Mouse (Mus musculus): ENCODE results near the gene Pou6f2. TPM values are rescaled to one million over a fixed set of nuclear protein-coding genes. Genes with fewer than 3 reads are reported as not detected.

Gene Pou6f2
- not detected for polyA plus RNA-seq (2012; fragmentation: generic; extraction: Trizol)

DNA sequence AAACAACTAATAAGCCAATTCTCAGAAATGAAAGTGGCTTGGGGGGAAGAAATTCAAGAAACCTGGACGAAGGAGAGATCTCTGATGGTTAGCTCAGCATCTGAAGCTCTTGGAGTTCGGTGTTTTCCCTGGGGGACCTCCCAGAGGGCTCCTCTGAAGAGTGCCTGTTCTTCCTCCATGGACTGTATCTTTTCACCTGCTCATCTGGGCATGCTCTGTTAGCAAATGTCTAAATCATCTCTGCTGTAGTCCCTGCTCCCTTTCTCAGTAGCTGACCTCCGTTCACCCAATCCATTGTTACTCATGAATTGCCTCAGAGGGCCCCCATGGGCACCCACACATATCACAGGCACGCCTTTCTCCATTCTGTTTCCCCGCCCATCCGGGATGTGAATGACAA lies at the start of gene Pou6f2:
Gene Pou6f2 (minus strand): TSS at position 101 of the 400 bp plus-strand sequence.
- TF ChIP-seq REST (IDR thresholded peaks at IDR 0.05; ENCODE audit: insufficient read depth, insufficient read length), result no peak
- TF ChIP-seq MYOD1 (IDR thresholded peaks at IDR 0.05; ENCODE audit: control insufficient read depth in 1 of 3, insufficient read length in 2 of 3, low read depth in 2 of 3), result no peak
- no peak for TF ChIP-seq POLR2A (IDR thresholded peaks at IDR 0.05; ENCODE audit: insufficient read length, low read depth)
- TF ChIP-seq POLR2AphosphoS2 (IDR thresholded peaks at IDR 0.05; ENCODE audit: insufficient read length, low read depth), result no peak
- TF ChIP-seq E2F4 (IDR thresholded peaks at IDR 0.05; ENCODE audit: insufficient read depth), result no peak
- no peak for TF ChIP-seq MAX (IDR thresholded peaks at IDR 0.05; ENCODE audit: low read depth)
- TF ChIP-seq USF1 (IDR thresholded peaks at IDR 0.05; ENCODE audit: low read depth), result no peak
- TF ChIP-seq SRF (IDR thresholded peaks at IDR 0.05; ENCODE audit: control insufficient read depth, insufficient read length, low read depth), result no peak
- TF ChIP-seq CEBPB (IDR thresholded peaks at IDR 0.05; ENCODE audit: insufficient read depth, poor library complexity, severe bottlenecking), result no peak
- no peak for TF ChIP-seq TCF3 (IDR thresholded peaks at IDR 0.05; ENCODE audit: insufficient read length, low read depth)
- no peak for TF ChIP-seq MYOG (IDR thresholded peaks at IDR 0.05; ENCODE audit: control insufficient read depth in 1 of 3, insufficient read depth in 1 of 3, insufficient read length in 2 of 3, low read depth in 2 of 3)
- TF ChIP-seq TCF12 (IDR thresholded peaks at IDR 0.05; ENCODE audit: insufficient read depth, poor library complexity, severe bottlenecking), result no peak
- Histone ChIP-seq H3K4me3 (no peak within 1 kb of the TSS), H3K27me3 (ENCODE audit: control insufficient read depth, insufficient read depth, insufficient read length) (no peaks in the 10 kb centered on the region), H3K79me2 (ENCODE audit: control insufficient read depth, insufficient read depth) (no peaks in the 10 kb centered on the region), H3K36me3 (ENCODE audit: control insufficient read depth, insufficient read depth) (no peaks in the 10 kb centered on the region), H3K4me2 (ENCODE audit: low read depth) (no peak within 1 kb of the TSS), H3ac (ENCODE audit: control insufficient read depth, insufficient read length) (no peak within 1 kb of the TSS)

DNA sequence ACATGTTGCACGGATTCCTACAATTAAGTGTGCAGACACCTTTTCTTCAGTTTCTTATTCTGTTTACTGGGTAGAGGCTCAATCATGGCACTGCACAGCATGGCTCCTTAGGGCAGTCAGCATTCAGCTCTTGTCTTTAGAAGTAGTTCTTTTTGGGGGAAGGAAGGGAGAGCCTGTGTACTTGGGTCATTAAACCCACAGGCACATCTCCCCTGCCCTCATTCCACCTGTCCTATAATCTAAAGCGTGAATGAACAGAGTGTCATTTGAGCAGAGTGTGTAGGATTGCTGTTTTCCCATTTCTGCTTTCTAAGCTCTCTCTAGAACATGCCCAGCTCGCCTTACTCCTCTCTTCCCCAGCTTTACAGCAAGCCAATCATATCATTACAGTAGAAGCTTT lies 42.4 kb upstream of the Pou6f2 start:
- no peak for TF ChIP-seq REST (IDR thresholded peaks at IDR 0.05; ENCODE audit: insufficient read depth, insufficient read length)
- no peak for TF ChIP-seq USF1 (IDR thresholded peaks at IDR 0.05; ENCODE audit: low read depth)
- TF ChIP-seq POLR2A (IDR thresholded peaks at IDR 0.05; ENCODE audit: insufficient read length, low read depth), result no peak
- TF ChIP-seq POLR2AphosphoS2 (IDR thresholded peaks at IDR 0.05; ENCODE audit: insufficient read length, low read depth), result no peak
- TF ChIP-seq MYOD1 (IDR thresholded peaks at IDR 0.05; ENCODE audit: control insufficient read depth in 1 of 3, insufficient read length in 2 of 3, low read depth in 2 of 3), result no peak
- no peak for TF ChIP-seq TCF12 (IDR thresholded peaks at IDR 0.05; ENCODE audit: insufficient read depth, poor library complexity, severe bottlenecking)
- no peak for TF ChIP-seq TCF3 (IDR thresholded peaks at IDR 0.05; ENCODE audit: insufficient read length, low read depth)
- no peak for TF ChIP-seq CEBPB (IDR thresholded peaks at IDR 0.05; ENCODE audit: insufficient read depth, poor library complexity, severe bottlenecking)
- no peak for TF ChIP-seq MYOG (IDR thresholded peaks at IDR 0.05; ENCODE audit: control insufficient read depth in 1 of 3, insufficient read depth in 1 of 3, insufficient read length in 2 of 3, low read depth in 2 of 3)
- TF ChIP-seq SRF (IDR thresholded peaks at IDR 0.05; ENCODE audit: control insufficient read depth, insufficient read length, low read depth), result no peak
- no peak for TF ChIP-seq MAX (IDR thresholded peaks at IDR 0.05; ENCODE audit: low read depth)
- no peak for TF ChIP-seq E2F4 (IDR thresholded peaks at IDR 0.05; ENCODE audit: insufficient read depth)
- H3K36me3 ChIP-seq (ENCODE audit: control insufficient read depth, insufficient read depth), result no peaks in the 10 kb centered on the region
- no peak overlapping the region for H3K4me2 ChIP-seq (ENCODE audit: low read depth)
- no peak overlapping the region for H3K4me3 ChIP-seq
- no peaks in the 10 kb centered on the region for H3K79me2 ChIP-seq (ENCODE audit: control insufficient read depth, insufficient read depth)
- no peak overlapping the region for H3ac ChIP-seq (ENCODE audit: control insufficient read depth, insufficient read length)
- H3K27me3 ChIP-seq (ENCODE audit: control insufficient read depth, insufficient read depth, insufficient read length), result no peaks in the 10 kb centered on the region

DNA sequence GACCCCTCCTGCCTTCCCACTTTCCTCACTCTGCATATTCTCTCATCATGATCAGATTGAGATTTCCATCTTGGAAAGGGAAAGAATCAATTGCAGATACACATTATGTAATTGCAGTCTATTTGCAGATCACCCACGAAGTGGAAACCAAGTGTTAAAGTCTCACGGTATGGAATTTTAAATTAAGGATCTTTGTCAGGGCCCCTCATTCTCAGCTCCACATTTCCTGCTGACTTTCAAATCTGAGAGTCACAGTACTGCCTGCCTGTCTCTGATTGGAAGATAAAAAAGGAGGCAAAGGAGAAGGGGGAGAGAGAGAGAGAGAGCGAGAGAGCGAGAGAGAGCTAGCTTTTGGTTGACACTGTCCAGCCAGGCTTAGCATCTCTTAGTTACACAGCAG lies 9.8 kb downstream of the Pou6f2 start:
- no peaks in the 10 kb centered on the region for H3K27me3 ChIP-seq (ENCODE audit: control insufficient read depth, insufficient read depth, insufficient read length)
- no peaks in the 10 kb centered on the region for H3K36me3 ChIP-seq (ENCODE audit: control insufficient read depth, insufficient read depth)
- H3ac ChIP-seq (ENCODE audit: control insufficient read depth, insufficient read length), result no peak overlapping the region
- no peak overlapping the region for H3K4me2 ChIP-seq (ENCODE audit: low read depth)
- no peak overlapping the region for H3K4me3 ChIP-seq
- H3K79me2 ChIP-seq (ENCODE audit: control insufficient read depth, insufficient read depth), result no peaks in the 10 kb centered on the region
- TF ChIP-seq SRF (IDR thresholded peaks at IDR 0.05; ENCODE audit: control insufficient read depth, insufficient read length, low read depth) (no peak), POLR2AphosphoS2 (IDR thresholded peaks at IDR 0.05; ENCODE audit: insufficient read length, low read depth) (no peak), MYOG (IDR thresholded peaks at IDR 0.05; ENCODE audit: control insufficient read depth in 1 of 3, insufficient read depth in 1 of 3, insufficient read length in 2 of 3, low read depth in 2 of 3) (no peak), MAX (IDR thresholded peaks at IDR 0.05; ENCODE audit: low read depth) (no peak), E2F4 (IDR thresholded peaks at IDR 0.05; ENCODE audit: insufficient read depth) (no peak), TCF12 (IDR thresholded peaks at IDR 0.05; ENCODE audit: insufficient read depth, poor library complexity, severe bottlenecking) (no peak), TCF3 (IDR thresholded peaks at IDR 0.05; ENCODE audit: insufficient read length, low read depth) (no peak), REST (IDR thresholded peaks at IDR 0.05; ENCODE audit: insufficient read depth, insufficient read length) (no peak), POLR2A (IDR thresholded peaks at IDR 0.05; ENCODE audit: insufficient read length, low read depth) (no peak), USF1 (IDR thresholded peaks at IDR 0.05; ENCODE audit: low read depth) (no peak), CEBPB (IDR thresholded peaks at IDR 0.05; ENCODE audit: insufficient read depth, poor library complexity, severe bottlenecking) (no peak), MYOD1 (IDR thresholded peaks at IDR 0.05; ENCODE audit: control insufficient read depth in 1 of 3, insufficient read length in 2 of 3, low read depth in 2 of 3) (no peak)

DNA sequence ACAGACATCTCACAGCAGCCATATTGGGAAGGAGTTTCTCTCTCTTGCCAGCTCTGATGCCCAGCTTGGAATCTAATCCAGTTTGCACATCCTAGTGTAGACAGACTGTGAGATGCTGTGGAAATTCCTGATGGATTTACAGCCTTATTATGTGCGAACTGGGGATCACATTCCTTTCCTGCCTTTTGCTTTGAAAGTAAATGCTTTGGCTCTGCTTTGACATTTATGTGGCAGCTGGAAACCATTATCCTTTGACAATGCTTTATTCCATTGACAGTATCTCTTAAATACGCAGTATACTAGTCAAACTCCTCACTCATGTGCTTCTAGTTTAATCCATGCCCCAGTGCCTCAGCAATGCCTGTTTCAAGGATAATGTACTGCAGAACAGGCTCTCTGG lies 34.1 kb downstream of the Pou6f2 start:
- Histone ChIP-seq H3K79me2 (ENCODE audit: control insufficient read depth, insufficient read depth) (no peaks in the 10 kb centered on the region), H3K4me3 (no peak overlapping the region), H3K36me3 (ENCODE audit: control insufficient read depth, insufficient read depth) (no peaks in the 10 kb centered on the region), H3ac (ENCODE audit: control insufficient read depth, insufficient read length) (no peak overlapping the region), H3K4me2 (ENCODE audit: low read depth) (no peak overlapping the region), H3K27me3 (ENCODE audit: control insufficient read depth, insufficient read depth, insufficient read length) (no peaks in the 10 kb centered on the region)
- TF ChIP-seq POLR2AphosphoS2 (IDR thresholded peaks at IDR 0.05; ENCODE audit: insufficient read length, low read depth), result no peak
- TF ChIP-seq TCF12 (IDR thresholded peaks at IDR 0.05; ENCODE audit: insufficient read depth, poor library complexity, severe bottlenecking), result no peak
- TF ChIP-seq MYOD1 (IDR thresholded peaks at IDR 0.05; ENCODE audit: control insufficient read depth in 1 of 3, insufficient read length in 2 of 3, low read depth in 2 of 3), result no peak
- no peak for TF ChIP-seq MYOG (IDR thresholded peaks at IDR 0.05; ENCODE audit: control insufficient read depth in 1 of 3, insufficient read depth in 1 of 3, insufficient read length in 2 of 3, low read depth in 2 of 3)
- no peak for TF ChIP-seq SRF (IDR thresholded peaks at IDR 0.05; ENCODE audit: control insufficient read depth, insufficient read length, low read depth)
- no peak for TF ChIP-seq TCF3 (IDR thresholded peaks at IDR 0.05; ENCODE audit: insufficient read length, low read depth)
- TF ChIP-seq MAX (IDR thresholded peaks at IDR 0.05; ENCODE audit: low read depth), result no peak
